Mouse (Mus musculus) heart, adult 2 months (tissue): ENCODE data around the gene Slc17a2. TPM values are rescaled to one million over a fixed set of nuclear protein-coding genes. Genes with fewer than 3 reads are reported as not detected.

Experiments used
- DNase-seq, 2 experiments: peaks; one replicate each; pipeline ENCODE4 v3.0.0; 2021
- H3K27ac ChIP-seq: fragments of 200-600 bp; 2 replicates; pipeline ENCODE4 v1.8.1; 2022
- H3K27me3 ChIP-seq: fragments of 200-500 bp; 2 replicates; pipeline ENCODE4 v1.6.1; 2012; ENCODE audit warnings: mild to moderate bottlenecking, low read length, inconsistent platforms, mixed read lengths; ENCODE audit not compliant: control insufficient read depth, insufficient read depth
- H3K36me3 ChIP-seq: fragments of 200-500 bp; 2 replicates; pipeline ENCODE4 v1.6.1; 2012; ENCODE audit warnings: low read length, inconsistent platforms; ENCODE audit not compliant: control insufficient read depth, insufficient read depth
- H3K4me1 ChIP-seq: fragments of 200-500 bp; 2 replicates; pipeline ENCODE4 v1.6.1; 2011; ENCODE audit warnings: low read length; ENCODE audit not compliant: control insufficient read depth, insufficient read depth
- H3K4me3 ChIP-seq: fragments of 200-600 bp; 2 replicates; pipeline ENCODE4 v1.8.1; 2022
- H3K79me2 ChIP-seq: fragments of 200-500 bp; replicated peaks from 2 replicates; pipeline ENCODE4 v1.6.1; 2012; ENCODE audit warnings: mild to moderate bottlenecking, inconsistent platforms, low read length, moderate library complexity, mixed read lengths; ENCODE audit not compliant: control insufficient read depth, insufficient read depth
- H3K9ac ChIP-seq: fragments of 200-500 bp; 2 replicates; pipeline ENCODE4 v1.6.1; 2012; ENCODE audit warnings: low read depth, mild to moderate bottlenecking, control low read depth, inconsistent platforms, low read length, mixed read lengths
- CTCF ChIP-seq: fragments of 200-600 bp; IDR thresholded peaks from 2 replicates; pipeline ENCODE4 v1.8.1; 2022; ENCODE audit warnings: antibody characterized with exemption, mild to moderate bottlenecking, moderate library complexity
- EP300 ChIP-seq: fragments of 200-500 bp; IDR thresholded peaks from 2 replicates; pipeline ENCODE4 v1.6.1; 2011; ENCODE audit warnings: low read depth, low read length, control low read depth; ENCODE audit not compliant: insufficient read depth
- POLR2A ChIP-seq: fragments of 200-500 bp; IDR thresholded peaks from 2 replicates; pipeline ENCODE4 v1.6.1; 2011; ENCODE audit warnings: mild to moderate bottlenecking, low read depth, low read length, control low read depth; ENCODE audit not compliant: insufficient read depth
- WGBS: fragments of 180-500 bp; shearing (Covaris S2); methylation state at CpG from one replicate; pipeline ENCODE4 v1.1.7; 2018; 5-methylcytosine and 5-hydroxymethylcytosine counted together
- intact Hi-C: fragments of 180-260 bp; cut with DNase I; formaldehyde crosslinking; loops from one replicate; pipeline ENCODE4 v1.15.1; 2025
- polyA plus RNA-seq: library from polyadenylated mRNA; depleted of rRNA; stranded (reverse); fragments of >200 nt; gene quantifications from 2 replicates; pipeline ENCODE4 v1.2.3, GENCODE M21; 2012
- total RNA-seq, 2 experiments: library from RNA; stranded (reverse); gene quantifications; 2 replicates each; pipeline ENCODE4 v1.2.3; 2021

Slc17a2 gene
- total and polyA plus RNA-seq, 3 experiments, result 0.06 TPM; not detected in 2

DNA sequence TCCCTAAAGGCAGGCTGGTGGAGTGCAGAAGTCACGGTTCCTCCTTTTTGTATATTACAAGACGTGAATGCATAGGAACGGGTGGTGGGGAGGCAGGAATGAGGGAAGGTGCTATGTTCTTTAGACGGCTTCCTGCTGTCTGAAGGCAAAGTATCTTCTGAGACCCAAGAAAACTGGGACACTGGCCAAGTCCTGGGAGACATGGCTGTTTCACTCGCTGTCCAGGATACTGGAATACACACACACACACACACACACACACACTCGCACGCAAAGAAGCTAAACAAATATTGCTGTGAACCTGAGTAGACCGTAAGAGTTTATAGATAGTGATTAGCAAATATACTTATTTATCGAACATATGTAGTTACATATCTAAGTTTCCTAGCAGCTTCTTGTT is 57.9 kb downstream of the Slc17a2 start:
- Histone ChIP-seq H3K79me2 (no peaks in the 10 kb centered on the region), H3K4me1 (peaks cover 1% of the 10 kb centered on the region; the same call in 1 of the 2 replicates), H3K9ac (no peak overlapping the region), H3K36me3 (no peaks in the 10 kb centered on the region), H3K4me3 (no peak overlapping the region), H3K27ac (no peak overlapping the region), H3K27me3 (no peaks in the 10 kb centered on the region)
- intact Hi-C loops, result no loop called here
- TF ChIP-seq CTCF, result no peak
- no peak for TF ChIP-seq POLR2A
- TF ChIP-seq EP300, result no peak
- 52% methylated on average over 9 of the region's 9 CpGs for WGBS
- no peak for DNase-seq

DNA sequence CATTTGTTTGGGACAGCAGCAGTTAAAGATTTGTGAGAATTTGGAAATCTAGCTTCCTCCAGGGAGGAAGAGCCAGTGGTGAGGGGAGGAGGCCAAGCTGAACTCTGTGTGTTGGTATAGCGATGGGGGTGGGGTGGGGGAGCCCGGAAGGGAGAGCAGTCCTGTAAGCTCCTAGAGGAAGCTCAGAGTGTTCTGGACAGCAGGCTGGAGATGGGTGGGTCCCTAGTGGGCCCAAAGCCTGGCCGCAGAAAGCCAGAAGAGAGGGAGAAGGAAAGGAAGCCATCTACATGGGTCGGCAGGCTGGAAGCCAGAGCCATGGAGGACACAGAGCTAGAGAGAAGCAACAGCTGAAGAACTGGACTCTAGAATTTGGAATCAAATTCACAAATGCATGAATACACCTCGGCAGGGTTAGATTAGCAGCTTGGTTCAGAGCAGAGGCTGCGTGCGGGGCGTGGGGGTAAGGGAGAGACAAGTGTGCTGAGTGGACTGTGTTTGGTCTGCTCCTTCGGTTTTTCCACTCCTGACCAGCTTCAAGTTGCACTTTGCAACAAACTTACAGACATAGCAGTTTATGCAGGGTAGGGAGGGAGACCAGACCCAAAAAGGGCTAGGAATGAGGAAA is 59.4 kb downstream of the Slc17a2 start:
- intact Hi-C loops, result no loop called here
- H3K27me3 ChIP-seq, result no peaks in the 10 kb centered on the region
- H3K4me1 ChIP-seq, result peaks cover 1% of the 10 kb centered on the region; the same call in 1 of the 2 replicates
- 48% methylated on average over 9 of the region's 9 CpGs for WGBS
- no peaks in the 10 kb centered on the region for H3K36me3 ChIP-seq
- DNase-seq, result no peak
- H3K4me3 ChIP-seq, result no peak overlapping the region
- TF ChIP-seq EP300 (no peak), CTCF (no peak), POLR2A (no peak)
- H3K27ac ChIP-seq, result no peak overlapping the region
- no peaks in the 10 kb centered on the region for H3K79me2 ChIP-seq
- no peak overlapping the region for H3K9ac ChIP-seq

DNA sequence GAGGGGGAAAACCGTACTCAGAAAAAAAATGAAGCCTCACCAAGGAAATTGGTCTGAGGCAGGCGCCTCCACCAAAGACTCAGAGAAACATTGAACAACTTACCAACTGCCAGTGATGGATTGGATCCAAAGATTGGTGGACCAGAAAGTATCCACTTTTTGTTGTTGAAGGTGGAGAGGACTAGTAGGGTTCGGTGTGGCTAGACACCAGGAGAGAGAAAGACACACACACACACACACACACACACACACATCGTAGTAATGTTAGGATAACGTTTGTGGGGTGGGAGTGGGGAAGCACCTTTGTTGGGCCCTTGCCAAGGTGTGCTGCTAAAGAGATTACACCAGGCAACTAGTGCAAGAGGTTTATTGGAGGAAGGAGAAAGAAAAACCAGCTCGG is 60.2 kb downstream of the Slc17a2 start:
- DNase-seq, result no peak
- intact Hi-C loops, result no loop called here
- Histone ChIP-seq H3K36me3 (no peaks in the 10 kb centered on the region), H3K27me3 (no peaks in the 10 kb centered on the region), H3K4me1 (peaks cover 1% of the 10 kb centered on the region; the same call in 1 of the 2 replicates), H3K4me3 (no peak overlapping the region), H3K27ac (no peak overlapping the region), H3K79me2 (no peaks in the 10 kb centered on the region), H3K9ac (no peak overlapping the region)
- TF ChIP-seq CTCF (no peak), POLR2A (no peak), EP300 (no peak)
- 73% methylated on average over 6 of the region's 6 CpGs for WGBS

DNA sequence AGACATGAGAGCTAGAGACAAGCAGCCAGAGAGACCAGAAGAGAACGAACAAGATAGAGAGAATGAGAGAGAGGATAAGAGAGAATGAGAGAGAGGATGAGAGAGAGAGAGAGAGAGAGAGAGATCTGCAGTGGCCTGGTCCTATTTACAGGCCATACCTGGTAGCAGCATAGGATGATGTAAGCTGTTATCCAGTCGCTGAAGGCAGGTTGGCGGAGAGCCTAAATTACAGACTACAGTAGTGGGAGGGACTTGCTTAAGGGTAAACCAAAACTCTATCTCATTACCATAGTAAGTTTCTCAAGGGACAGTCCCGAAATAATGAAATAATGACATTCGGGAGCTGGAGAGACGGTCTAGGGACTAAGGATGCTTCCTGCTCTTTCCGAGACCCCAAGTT is 60.6 kb downstream of the Slc17a2 start, which contains the start of gene Slc17a1:
Gene Slc17a1 (plus strand): TSS at position 346 of the 400 bp plus-strand sequence.
- 70% methylated on average over 7 of the region's 7 CpGs for WGBS

DNA sequence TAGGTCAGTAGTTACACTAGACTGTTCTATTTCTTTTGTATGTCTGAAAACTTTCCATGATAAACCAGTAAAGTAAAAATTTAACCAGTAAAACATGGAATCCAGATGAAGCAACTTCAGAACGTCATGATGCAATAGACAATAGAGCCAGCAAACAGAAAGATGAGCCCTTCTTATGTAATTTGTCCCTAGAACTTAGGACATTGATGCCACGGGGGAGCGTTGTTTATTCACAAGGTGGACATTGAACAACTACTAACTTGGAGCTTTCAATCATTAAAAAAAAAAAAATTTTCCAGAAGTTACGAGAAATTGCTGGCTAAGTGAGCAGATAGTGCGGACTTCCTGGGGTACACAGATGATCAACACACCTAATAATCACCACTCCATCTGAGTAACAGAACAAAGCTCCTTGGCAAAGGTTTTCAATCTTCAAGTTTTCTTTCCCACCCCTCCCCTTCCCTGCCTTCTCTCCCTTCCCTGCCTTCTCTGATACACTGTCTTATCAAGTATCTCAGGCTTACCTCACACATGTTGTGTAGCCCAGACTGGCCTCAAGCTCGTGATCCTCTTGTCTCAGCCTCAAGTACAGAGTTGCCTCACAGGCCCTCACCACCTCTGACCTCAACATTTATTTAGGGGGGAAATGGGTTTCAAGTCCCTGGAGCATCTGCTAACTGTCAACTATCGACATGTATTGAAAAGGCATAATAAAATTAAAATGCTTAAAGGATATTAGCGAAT is 62.2 kb downstream of the Slc17a2 start:
- DNase-seq, result no peak
- no peak overlapping the region for H3K9ac ChIP-seq
- peaks cover 1% of the 10 kb centered on the region; the same call in 1 of the 2 replicates for H3K4me1 ChIP-seq
- no peak for TF ChIP-seq CTCF
- no peak for TF ChIP-seq POLR2A
- TF ChIP-seq EP300, result no peak
- H3K4me3 ChIP-seq, result no peak overlapping the region
- no peaks in the 10 kb centered on the region for H3K79me2 ChIP-seq
- H3K27me3 ChIP-seq, result no peaks in the 10 kb centered on the region
- 83% methylated on average over 8 of the region's 8 CpGs for WGBS
- intact Hi-C loops, result no loop called here
- no peak overlapping the region for H3K27ac ChIP-seq
- no peaks in the 10 kb centered on the region for H3K36me3 ChIP-seq

More for the DNA sequence above, 60.6 kb downstream of the Slc17a2 start, which contains the start of gene Slc17a1:
- no peak within 1 kb of the TSS for H3K27ac ChIP-seq
- no peak for TF ChIP-seq EP300
- TF ChIP-seq POLR2A, result no peak
- no peak for TF ChIP-seq CTCF
- H3K4me1 ChIP-seq, result peaks cover 1% of the 10 kb centered on the region; the same call in 1 of the 2 replicates
- intact Hi-C loops, result no loop called here
- no peaks in the 10 kb centered on the region for H3K79me2 ChIP-seq
- no peaks in the 10 kb centered on the region for H3K36me3 ChIP-seq
- no peak within 1 kb of the TSS for H3K9ac ChIP-seq
- no peaks in the 10 kb centered on the region for H3K27me3 ChIP-seq
- no peak for DNase-seq
- H3K4me3 ChIP-seq, result no peak within 1 kb of the TSS

DNA sequence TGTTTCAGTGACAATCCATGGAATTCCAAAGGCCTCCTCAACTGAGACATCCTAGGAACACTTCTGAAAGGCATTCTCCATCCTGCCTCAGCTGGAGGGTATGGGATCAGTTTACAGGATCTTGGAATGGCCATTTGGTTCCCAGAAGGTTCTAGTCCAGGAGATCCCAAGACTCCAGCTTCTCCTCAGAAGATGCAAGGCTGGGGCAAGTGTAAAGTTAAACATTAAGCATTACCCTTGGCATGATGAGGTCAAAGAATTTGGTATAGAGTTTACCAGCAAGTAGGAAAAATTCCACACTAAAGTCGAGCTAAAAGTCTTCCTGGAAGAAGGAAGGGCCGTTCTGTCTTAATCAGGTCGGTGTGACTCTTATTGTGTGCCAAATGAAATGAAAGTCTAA is 63.2 kb downstream of the Slc17a2 start:
- H3K79me2 ChIP-seq, result no peaks in the 10 kb centered on the region
- no peak for DNase-seq
- no peaks in the 10 kb centered on the region for H3K27me3 ChIP-seq
- no peak overlapping the region for H3K9ac ChIP-seq
- TF ChIP-seq POLR2A (no peak), EP300 (no peak), CTCF (no peak)
- WGBS, result 62% methylated on average over 3 of the region's 3 CpGs
- no peaks in the 10 kb centered on the region for H3K36me3 ChIP-seq
- H3K27ac ChIP-seq, result no peak overlapping the region
- peaks cover 1% of the 10 kb centered on the region; the same call in 1 of the 2 replicates for H3K4me1 ChIP-seq
- intact Hi-C loops, result no loop called here
- no peak overlapping the region for H3K4me3 ChIP-seq
